In the genomic region with DNA sequence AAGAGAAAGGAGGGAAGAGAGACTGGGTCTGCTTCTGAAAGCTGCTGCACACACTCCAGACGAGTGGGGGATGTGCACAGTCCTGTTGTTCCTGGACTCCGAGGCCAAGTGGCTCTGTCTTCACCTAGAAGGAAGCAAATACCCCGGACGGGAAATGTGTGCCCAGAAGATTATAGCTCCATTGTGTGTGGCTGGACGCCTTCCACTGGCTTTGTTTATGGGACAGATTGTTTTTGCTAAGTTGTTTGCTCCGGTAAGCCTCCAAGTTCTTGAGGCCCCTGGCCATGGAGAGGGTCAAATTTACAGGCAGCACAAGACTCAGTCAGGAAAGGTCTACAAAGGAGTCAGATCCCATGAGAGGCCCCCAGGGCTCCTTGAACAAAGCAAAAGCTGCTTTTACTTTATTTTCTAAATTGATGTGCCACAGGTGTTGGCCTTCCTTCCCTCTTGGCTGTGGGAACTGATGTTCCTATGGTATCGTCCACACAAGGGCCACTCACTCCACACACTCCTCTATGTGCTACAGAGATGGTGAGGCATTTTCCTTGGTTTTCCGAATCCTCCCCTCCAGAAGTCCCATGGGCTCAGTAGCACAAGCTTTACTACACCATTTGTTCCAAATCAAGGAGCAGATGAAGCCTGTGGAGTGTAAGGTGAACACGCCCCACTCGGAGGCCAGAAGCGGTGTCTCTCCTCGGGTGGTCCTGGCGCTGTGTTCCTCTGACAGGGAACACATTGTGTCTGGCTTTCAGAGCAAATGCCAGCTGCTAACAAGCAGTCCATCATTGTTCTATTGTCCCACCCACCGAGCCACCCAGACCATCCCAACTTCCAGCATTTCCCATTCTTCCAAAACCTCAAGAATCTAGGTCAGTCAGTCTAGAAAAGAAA, we compare ENCODE assay signal across 8 mouse cellular contexts. TPM values are rescaled to one million over a fixed set of nuclear protein-coding genes. Genes with fewer than 3 reads are reported as not detected.
DNase-seq lines count a peak whose midpoint lies in the region; ATAC-seq lines count a peak whose summit lies in the region.

No protein-coding gene starts in this region.

- no peaks in the 10 kb centered on the region for H3K4me1 ChIP-seq in hindbrain, embryonic 11.5 days (replicated peaks; ENCODE audit: control insufficient read depth, insufficient read depth, low read length)
- H3K4me1 ChIP-seq in hindbrain, embryonic 13.5 days (replicated peaks) = no peaks in the 10 kb centered on the region
- H3K4me1 ChIP-seq in kidney, embryonic 16.5 days (ENCODE audit: insufficient read depth, low read length) = no peaks in the 10 kb centered on the region; the same call in 1 of the 2 replicates

- WGBS in hindbrain, embryonic 11.5 days = 52% methylated on average over 14 of the region's 14 CpGs
- WGBS in hindbrain, embryonic 13.5 days = 58% methylated on average over 14 of the region's 14 CpGs
- WGBS in kidney, embryonic 16.5 days = 27% methylated on average over 14 of the region's 14 CpGs

- ATAC-seq in hindbrain, embryonic 11.5 days (ENCODE audit: low FRiP score) = no peak
- ATAC-seq in hindbrain, embryonic 13.5 days (ENCODE audit: low FRiP score) = no peak
- ATAC-seq in kidney, embryonic 16.5 days (ENCODE audit: low FRiP score, low TSS enrichment) = peak; percentile 87
- ATAC-seq in megakaryocyte progenitor cell, adult 5-6 weeks (replicated peaks; ENCODE audit: poor library complexity) = no peak

- no peak overlapping the region for H3K27ac ChIP-seq in hindbrain, embryonic 11.5 days (ENCODE audit: low read depth, low read length)
- H3K27ac ChIP-seq in hindbrain, embryonic 13.5 days = no peak overlapping the region
- H3K27ac ChIP-seq in kidney, embryonic 16.5 days (ENCODE audit: low read length) = peak overlapping the region; percentile 81

- no peaks in the 10 kb centered on the region for H3K36me3 ChIP-seq in hindbrain, embryonic 11.5 days (ENCODE audit: control insufficient read depth, insufficient read depth, low read length)
- H3K36me3 ChIP-seq in hindbrain, embryonic 13.5 days = no peaks in the 10 kb centered on the region
- H3K36me3 ChIP-seq in kidney, embryonic 16.5 days (ENCODE audit: insufficient read depth, low read length) = no peaks in the 10 kb centered on the region

- H3K9ac ChIP-seq in hindbrain, embryonic 11.5 days (ENCODE audit: low read depth, low read length) = no peak overlapping the region
- H3K9ac ChIP-seq in hindbrain, embryonic 13.5 days = no peak overlapping the region
- no peak overlapping the region for H3K9ac ChIP-seq in kidney, embryonic 16.5 days (replicated peaks; ENCODE audit: low read length)

- DNase-seq in hindbrain, embryonic 11.5 days (ENCODE audit: low spot score) = peak; percentile 11
- peak; percentile 61 to 86 for DNase-seq in heart, adult 18-20 months
- peak; percentile 86 for DNase-seq in lung, postnatal 10 days
- DNase-seq in thymus, postnatal 36 days = no peak
- DNase-seq in layer of hippocampus, postnatal 25 days (ENCODE audit: extremely low spot score in 1 of 2, low spot score in 1 of 2) = no peak

- no peaks in the 10 kb centered on the region for H3K9me3 ChIP-seq in hindbrain, embryonic 11.5 days (ENCODE audit: control insufficient read depth, low read length)
- H3K9me3 ChIP-seq in hindbrain, embryonic 13.5 days = no peaks in the 10 kb centered on the region
- H3K9me3 ChIP-seq in kidney, embryonic 16.5 days (ENCODE audit: low read length) = no peaks in the 10 kb centered on the region

- no peak overlapping the region for H3K4me2 ChIP-seq in hindbrain, embryonic 11.5 days (replicated peaks; ENCODE audit: low read depth, low read length)
- no peak overlapping the region for H3K4me2 ChIP-seq in hindbrain, embryonic 13.5 days
- no peak overlapping the region for H3K4me2 ChIP-seq in kidney, embryonic 16.5 days (replicated peaks; ENCODE audit: low read depth, low read length)

- H3K4me3 ChIP-seq in hindbrain, embryonic 11.5 days (ENCODE audit: low read depth, low read length) = no peak overlapping the region
- H3K4me3 ChIP-seq in hindbrain, embryonic 13.5 days = no peak overlapping the region
- no peak overlapping the region for H3K4me3 ChIP-seq in kidney, embryonic 16.5 days (ENCODE audit: low read length)

- H3K27me3 ChIP-seq in hindbrain, embryonic 11.5 days (ENCODE audit: control insufficient read depth, insufficient read depth, low read length) = no peaks in the 10 kb centered on the region
- no peaks in the 10 kb centered on the region for H3K27me3 ChIP-seq in hindbrain, embryonic 13.5 days
- H3K27me3 ChIP-seq in kidney, embryonic 16.5 days (ENCODE audit: insufficient read depth, low read length) = no peaks in the 10 kb centered on the region

RNA-seq across cellular contexts. Expression of a gene that starts 23.1 kb away (rescaled TPM):
- polyA plus RNA-seq in hindbrain, embryonic 11.5 days (2014; fragmentation: Nextera tagmentation; extraction: Ambion mirVana) = 18.7 and 24.1 TPM in 2 replicates
- 10.7 and 12.7 TPM in 2 replicates for polyA plus RNA-seq in hindbrain, embryonic 13.5 days (2015; fragmentation: Nextera tagmentation; extraction: Ambion mirVana)
- 10 to 100 TPM; 17.8 to 23.0 TPM for total RNA-seq in heart, adult 18-20 months (2021)
- 18.8 and 23.1 TPM in 2 replicates for polyA plus RNA-seq in kidney, embryonic 16.5 days (2015; fragmentation: Nextera tagmentation; extraction: Ambion mirVana)
- total RNA-seq in megakaryocyte progenitor cell, adult 5-6 weeks (2015) = 11.5 and 11.7 TPM in 2 replicates
- total RNA-seq in megakaryocyte progenitor cell, adult 5-6 weeks (2017) = 2.7 and 3.9 TPM in 2 replicates
- total RNA-seq in layer of hippocampus, postnatal 25 days (2021) = 100 to 1,000 TPM; 149 to 161 TPM

Comparison
In these comparisons a context has a peak if more than half of its experiments do, and no peak if none do; other contexts are left out.
1. DNase-seq: peak in hindbrain, embryonic 11.5 days (single experiment), heart, adult 18-20 months (2 of 2) and lung, postnatal 10 days (single experiment); none in thymus, postnatal 36 days (0 of 2) and layer of hippocampus, postnatal 25 days (0 of 2).
2. RNA of a gene that starts 23.1 kb away (total RNA-seq): 149 to 161 TPM in layer of hippocampus, postnatal 25 days; 17.8 to 23.0 TPM in heart, adult 18-20 months and 2.7 to 11.7 TPM in megakaryocyte progenitor cell, adult 5-6 weeks; every median in the first group is over 4 times any median in the second.